Mouse (Mus musculus) MN1 (cell line): Measurements from ENCODE around the gene Piwil4.
"Not testable (repeated sequence)": the region's sequence is repeated elsewhere in the genome, so short reads cannot be mapped to it uniquely, and the experiment has no call there.

Experiments
- DNase-seq: peaks from one replicate; pipeline ENCODE4 v3.0.0-alpha.2; 2016; ENCODE audit warnings: low spot score

Piwil4 gene

GRCm38 (mm10) chr9:14726005-14726404 lies 14.5 kb downstream of the Piwil4 start:
- no peak for DNase-seq

GRCm38 (mm10) chr9:14724755-14725420 lies 15.6 kb downstream of the Piwil4 start:
- DNase-seq = no peak

- DNase-seq = no peak
Measured at GRCm38 (mm10) chr9:14721610-14722009, 18.9 kb downstream of the Piwil4 start.

- no peak for DNase-seq
Measured at GRCm38 (mm10) chr9:14720384-14720783, 20.1 kb downstream of the Piwil4 start.

- DNase-seq = no peak
Measured at GRCm38 (mm10) chr9:14718332-14718691, 22.2 kb downstream of the Piwil4 start.

GRCm38 (mm10) chr9:14717689-14718331 lies 22.7 kb downstream of the Piwil4 start:
- DNase-seq = no peak

- no peak for DNase-seq
Measured at GRCm38 (mm10) chr9:14715258-14715657, 25.3 kb downstream of the Piwil4 start.

- DNase-seq = no peak
Measured at GRCm38 (mm10) chr9:14710910-14711309, 29.6 kb downstream of the Piwil4 start.

- no peak for DNase-seq
Measured at GRCm38 (mm10) chr9:14705321-14706162, 35.0 kb downstream of the Piwil4 start.

- not testable (repeated sequence) for DNase-seq
Measured at GRCm38 (mm10) chr9:14700795-14701194, 39.7 kb downstream of the Piwil4 start.

- no peak for DNase-seq
Measured at GRCm38 (mm10) chr9:14699288-14699640, 41.3 kb downstream of the Piwil4 start.

GRCm38 (mm10) chr9:14698582-14699287 lies 41.8 kb downstream of the Piwil4 start:
- peak; percentile 60 for DNase-seq

- no peak for DNase-seq
Measured at GRCm38 (mm10) chr9:14697903-14698302, 42.6 kb downstream of the Piwil4 start.

GRCm38 (mm10) chr9:14689376-14690108 lies 51.0 kb downstream of the Piwil4 start:
- DNase-seq = no peak

- DNase-seq = peak; percentile 8
Measured at GRCm38 (mm10) chr9:14684363-14684762, 56.2 kb downstream of the Piwil4 start.

- no peak for DNase-seq
Measured at GRCm38 (mm10) chr9:14682741-14683140, 57.8 kb downstream of the Piwil4 start.

GRCm38 (mm10) chr9:14680584-14680983 lies 59.9 kb downstream of the Piwil4 start:
- no peak for DNase-seq

GRCm38 (mm10) chr9:14675707-14676691 lies 64.5 kb downstream of the Piwil4 start:
- DNase-seq = no peak

- DNase-seq = no peak
Measured at GRCm38 (mm10) chr9:14674506-14674905, 66.0 kb downstream of the Piwil4 start.

GRCm38 (mm10) chr9:14673109-14673508 lies 67.4 kb downstream of the Piwil4 start:
- DNase-seq = no peak
